Mouse (Mus musculus) A20 (cell line): ENCODE results near the gene Lrat.

Experiments used
- DNase-seq: peaks from one replicate; pipeline ENCODE4 v3.0.0-alpha.2; 2011; ENCODE audit warnings: low read depth, low spot score

Lrat gene

GRCm38 (mm10) chr3:82903613-82904205, at the start of gene Lrat:
Gene Lrat, minus strand, starts transcription at chr3:82903973.
- no peak for DNase-seq

GRCm38 (mm10) chr3:82952173-82952962, 48.6 kb upstream of the Lrat start:
- DNase-seq = no peak

DNA sequence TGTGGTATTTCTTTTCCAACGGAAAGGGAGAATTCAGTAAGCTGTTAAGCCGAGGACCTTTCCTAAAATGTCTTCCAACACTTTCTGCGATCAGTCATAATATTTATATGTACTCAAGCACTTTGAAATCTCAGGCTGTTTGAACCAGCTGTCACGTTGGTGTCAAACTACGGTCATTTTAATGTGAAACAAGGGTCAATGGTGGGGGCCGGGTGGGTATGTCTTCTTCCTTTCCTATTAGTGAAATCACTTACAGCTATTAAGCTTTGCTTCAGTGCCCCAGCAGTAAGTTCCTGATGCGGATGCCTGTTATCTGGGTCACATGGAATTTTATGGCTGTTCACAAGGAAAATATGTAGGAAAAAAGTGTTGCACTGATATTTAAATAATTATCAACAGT, 46.9 kb upstream of the Lrat start:
- no peak for DNase-seq

DNA sequence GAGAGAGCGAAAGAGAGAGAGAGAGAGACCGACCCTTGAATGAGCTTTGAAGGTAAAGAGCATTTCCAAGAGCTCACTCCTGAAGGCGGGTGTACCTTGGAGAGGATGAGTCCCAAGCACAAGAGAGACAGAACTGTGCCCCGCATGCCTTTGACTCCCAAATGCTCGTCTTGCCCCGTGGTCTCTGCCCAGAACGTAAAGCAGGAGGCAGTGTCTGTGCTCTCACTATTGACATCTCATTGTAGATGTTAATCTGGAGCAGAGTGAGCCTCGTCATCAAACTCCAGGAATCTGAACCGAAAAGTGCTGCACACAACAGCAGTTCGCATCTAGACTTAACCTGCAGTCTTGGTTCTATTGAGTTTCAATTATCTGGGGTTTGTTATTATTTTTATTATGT, 46.4 kb upstream of the Lrat start:
- no peak for DNase-seq

- DNase-seq = no peak
Measured at GRCm38 (mm10) chr3:82946375-82947107, 42.8 kb upstream of the Lrat start.

GRCm38 (mm10) chr3:82927917-82928316, 24.1 kb upstream of the Lrat start:
- no peak for DNase-seq

GRCm38 (mm10) chr3:82915632-82916031, 11.9 kb upstream of the Lrat start:
- DNase-seq = no peak

GRCm38 (mm10) chr3:82908671-82909070, 4.9 kb upstream of the Lrat start:
- DNase-seq = no peak

GRCm38 (mm10) chr3:82904211-82904908, 587 bp upstream of the Lrat start:
- DNase-seq = no peak

DNA sequence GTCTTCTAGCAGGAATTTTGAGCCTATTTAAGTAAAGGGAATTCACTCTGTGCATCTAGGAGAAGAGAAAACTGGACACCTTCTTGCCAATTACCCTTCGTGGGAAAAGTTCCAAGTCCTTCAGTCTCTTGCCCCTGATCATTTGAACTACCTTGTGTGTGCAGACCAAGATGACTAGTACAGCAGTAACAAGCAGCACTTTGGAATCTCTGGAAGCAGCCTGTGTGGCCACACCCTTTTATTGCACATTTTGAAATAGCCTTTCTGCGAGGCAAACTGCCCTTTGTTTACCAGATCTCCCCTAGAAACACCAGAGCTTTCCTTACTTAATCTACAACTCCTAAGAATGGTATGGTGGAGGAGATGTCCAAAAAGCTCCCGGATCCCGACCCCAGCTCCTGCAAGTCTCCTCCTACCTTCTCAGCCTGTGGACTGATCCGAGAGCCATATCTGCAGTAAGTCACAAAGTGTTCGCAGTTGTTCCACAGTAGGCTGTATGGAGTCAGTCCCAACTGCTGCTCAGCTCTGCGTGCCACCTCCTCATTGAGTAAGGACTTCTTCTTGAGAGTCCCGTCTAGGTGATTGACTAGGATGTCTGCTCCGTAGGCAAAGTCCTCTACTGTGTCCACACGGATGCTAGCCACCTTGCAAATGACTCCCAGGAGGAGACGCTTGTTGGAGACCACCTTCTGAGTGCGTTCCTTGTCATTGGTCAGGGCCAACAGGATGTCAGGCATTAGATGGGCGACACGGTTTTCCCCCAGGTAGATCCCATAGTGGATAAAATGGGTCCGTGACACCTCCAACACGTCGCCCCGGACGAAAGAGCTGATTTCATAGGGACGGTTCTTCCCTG, 788 bp downstream of the Lrat start:
- DNase-seq = no peak

- DNase-seq = no peak
Measured at GRCm38 (mm10) chr3:82888842-82889241, 14.9 kb downstream of the Lrat start.

DNA sequence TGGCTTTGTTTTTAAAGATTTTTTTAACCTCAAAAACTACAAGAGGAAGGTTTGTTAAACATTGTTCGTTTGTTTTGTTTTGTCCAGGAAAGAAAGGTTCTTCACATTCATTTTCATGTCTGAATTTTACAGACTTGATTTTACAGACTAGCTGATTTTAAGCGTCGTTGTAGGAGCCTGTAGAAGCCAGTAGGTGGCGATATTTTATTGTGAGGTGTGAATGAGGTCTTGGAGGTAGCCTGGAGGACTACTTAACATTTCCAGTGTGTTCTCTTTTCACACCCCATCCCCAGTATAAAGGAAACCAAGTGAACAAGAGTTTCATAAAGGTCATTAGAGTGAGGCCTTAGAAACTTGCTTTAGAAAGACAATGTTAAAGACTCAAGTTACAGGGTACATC, 26.5 kb downstream of the Lrat start:
- DNase-seq = peak; percentile 24

- no peak for DNase-seq
Measured at GRCm38 (mm10) chr3:82876372-82876739, 27.4 kb downstream of the Lrat start, which contains the start of gene Rbm46. Gene Rbm46, minus strand, starts transcription at chr3:82876483.

DNA sequence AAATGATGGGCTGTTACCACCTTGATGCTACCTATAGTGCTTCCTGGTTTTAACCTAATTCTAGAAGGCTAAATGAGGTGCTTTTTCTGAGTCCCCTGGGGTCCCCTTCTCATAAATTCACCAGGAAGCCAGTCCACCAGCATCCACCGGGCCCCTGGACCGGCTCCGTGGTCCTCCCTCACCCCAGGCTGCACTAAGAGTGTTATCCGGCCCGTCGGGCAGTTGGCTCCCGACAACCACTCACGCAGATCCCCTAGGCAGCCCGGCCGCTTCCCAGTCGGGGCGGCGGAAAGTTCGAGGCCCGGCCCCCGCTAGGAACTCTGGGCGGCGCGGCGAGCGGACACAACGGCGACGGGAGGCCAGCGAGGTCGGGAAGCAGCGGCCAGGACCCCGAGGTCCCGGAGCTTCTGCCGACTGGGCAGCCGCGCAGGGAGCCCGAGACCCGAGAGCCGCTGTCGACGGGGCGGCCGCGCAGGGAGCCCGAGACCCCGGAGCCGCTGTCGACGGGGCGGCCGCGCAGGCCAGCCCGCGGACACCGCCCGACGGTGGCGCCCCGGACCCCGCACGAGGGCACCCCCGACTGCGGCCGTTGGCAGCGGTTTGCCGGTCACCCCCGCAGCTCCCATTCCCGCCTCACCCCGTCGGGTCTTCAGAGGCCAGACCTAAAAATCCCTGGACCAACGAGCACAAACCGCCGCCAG, 28.0 kb downstream of the Lrat start:
- no peak for DNase-seq

- peak; percentile 46 for DNase-seq
Measured at GRCm38 (mm10) chr3:82857414-82858077, 46.2 kb downstream of the Lrat start.
